Mouse (Mus musculus) ES-E14 (cell line): ENCODE measurements around the gene Frg2f1. TPM values are rescaled to one million over a fixed set of nuclear protein-coding genes. Genes with fewer than 3 reads are reported as not detected.

Experiments
- DNase-seq: peaks from one replicate; pipeline ENCODE4 v3.0.0-alpha.2; 2013; ENCODE audit warnings: low read depth, low spot score
- H3K27ac ChIP-seq: 2 replicates; pipeline ENCODE4 v1.5.1; 2012; ENCODE audit warnings: low read depth, mild to moderate bottlenecking, low read length, moderate library complexity, mixed read lengths; ENCODE audit not compliant: poor library complexity, insufficient read depth, severe bottlenecking
- H3K36me3 ChIP-seq: 2 replicates; pipeline ENCODE4 v1.6.1; 2012; ENCODE audit warnings: mild to moderate bottlenecking, low read length, moderate library complexity, mixed read lengths; ENCODE audit not compliant: control insufficient read depth, poor library complexity, insufficient read depth, severe bottlenecking
- H3K4me1 ChIP-seq, 2 experiments: fragments of 150-350 bp in 1 of 2; sonication (generic) in 1 of 2; 2 replicates each; pipeline ENCODE4 v1.6.1; 2012; ENCODE audit warnings: low read length in 2 of 2, mild to moderate bottlenecking in 1 of 2, mixed read lengths in 1 of 2; ENCODE audit not compliant: control insufficient read depth in 2 of 2, insufficient read depth in 2 of 2, poor library complexity in 1 of 2
- H3K4me3 ChIP-seq, 2 experiments: fragments of 150-350 bp in 1 of 2; sonication (generic) in 1 of 2; 2 replicates each; pipeline ENCODE4 v1.5.1; 2012; ENCODE audit warnings: low read length in 2 of 2, low read depth in 1 of 2, mild to moderate bottlenecking in 1 of 2, mixed read lengths in 1 of 2; ENCODE audit not compliant: insufficient read depth in 1 of 2, poor library complexity in 1 of 2, severe bottlenecking in 1 of 2
- H3K9ac ChIP-seq: 2 replicates; pipeline ENCODE4 v1.6.1; 2012; ENCODE audit warnings: low read depth, mild to moderate bottlenecking, low read length, mixed read lengths; ENCODE audit not compliant: poor library complexity, insufficient read depth, severe bottlenecking
- H3K9me3 ChIP-seq: fragments of 150-350 bp; sonication (generic); 2 replicates; pipeline ENCODE4 v1.6.1; 2012; ENCODE audit warnings: low read depth, mild to moderate bottlenecking, low read length; ENCODE audit not compliant: control insufficient read depth, insufficient read depth
- CHD2 ChIP-seq: IDR thresholded peaks from 2 replicates; pipeline ENCODE4 v1.6.1; 2014; ENCODE audit warnings: mild to moderate bottlenecking, low read depth, low read length, inconsistent platforms
- HCFC1 ChIP-seq: IDR thresholded peaks from 2 replicates; pipeline ENCODE4 v1.6.1; 2012; ENCODE audit warnings: low read length, inconsistent platforms, borderline replicate concordance; ENCODE audit not compliant: insufficient read depth
- MAFK ChIP-seq: IDR thresholded peaks from 2 replicates; pipeline ENCODE4 v1.6.1; 2014; ENCODE audit warnings: mild to moderate bottlenecking, low read depth, low read length, inconsistent platforms; ENCODE audit not compliant: insufficient read depth
- ZC3H11A ChIP-seq: IDR thresholded peaks from 2 replicates; pipeline ENCODE4 v1.6.1; 2012; ENCODE audit warnings: low read depth, mild to moderate bottlenecking, inconsistent platforms, low read length, borderline replicate concordance
- ZNF384 ChIP-seq: IDR thresholded peaks from 2 replicates; pipeline ENCODE4 v1.6.1; 2012; ENCODE audit warnings: low read depth, low read length, inconsistent platforms
- in situ Hi-C, 2 experiments: fragments of 600-800 bp; cut with MboI; formaldehyde crosslinking; loops; one replicate each; pipeline ENCODE4 v1.15.1; 2025; ENCODE audit warnings: low sequenced_read_pairs in 2 of 2, inconsistent platforms in 1 of 2; ENCODE audit not compliant: unreplicated experiment in 2 of 2
- total RNA-seq: library from RNA; depleted of rRNA; stranded (reverse); fragments of 300-350 nt; gene quantifications from 2 replicates; pipeline ENCODE4 v1.2.3, GENCODE M21; 2012

The Frg2f1 gene
- total RNA-seq, 1 experiment: 5.2 TPM

DNA sequence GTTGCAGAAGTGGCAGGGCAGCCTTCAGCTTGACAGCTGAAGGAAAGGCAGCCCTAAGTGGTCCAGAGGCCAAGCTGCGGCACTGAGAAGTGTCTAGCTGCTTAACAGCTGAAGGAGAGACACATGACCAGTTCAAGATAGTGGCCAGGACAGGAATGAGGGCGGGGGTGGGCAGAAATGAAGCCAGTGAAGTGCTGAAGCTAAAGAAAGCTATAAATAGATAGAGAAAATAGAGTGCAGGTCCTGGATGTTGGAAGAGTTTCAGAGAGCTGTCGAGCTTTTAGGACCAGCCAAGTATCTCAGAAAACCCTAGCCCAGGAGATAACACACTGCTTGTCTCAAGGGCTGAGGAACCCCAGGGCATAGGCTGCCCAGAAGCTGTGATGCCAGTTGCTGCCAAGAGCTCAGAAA is 26.6 kb downstream of the Frg2f1 start:
- Histone ChIP-seq H3K9me3 (no peaks in the 10 kb centered on the region), H3K9ac (no peak overlapping the region), H3K27ac (no peak overlapping the region), H3K4me1 (peaks cover 0 to 13% of the 10 kb centered on the region in 2 experiments; a peak in 1 of 4 replicates), H3K4me3 (no peak overlapping the region), H3K36me3 (no peaks in the 10 kb centered on the region)
- no peak for DNase-seq
- in situ Hi-C loops: no loop called here
- TF ChIP-seq ZC3H11A (no peak), ZNF384 (no peak), MAFK (no peak), HCFC1 (no peak), CHD2 (no peak)

DNA sequence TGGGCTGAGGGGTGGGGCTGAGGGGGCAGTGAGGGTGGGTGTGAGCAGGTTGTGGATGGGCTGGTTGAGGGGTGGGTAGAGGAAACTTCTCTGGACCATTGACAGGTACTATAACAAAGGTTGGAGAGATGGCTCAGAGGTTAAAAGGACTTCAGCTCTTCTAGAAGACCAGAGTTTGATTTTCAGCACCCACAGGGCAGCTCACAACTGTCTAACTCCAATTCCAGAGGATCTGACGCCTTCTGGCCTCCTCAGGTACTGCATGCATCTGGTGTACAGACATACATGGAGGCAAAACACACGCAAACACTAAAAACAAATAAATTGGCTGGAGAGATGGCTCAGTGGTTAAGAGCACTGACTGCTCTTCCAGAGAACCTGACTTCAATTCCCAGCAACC is 27.7 kb downstream of the Frg2f1 start:
- peaks cover 0 to 13% of the 10 kb centered on the region in 2 experiments; a peak in 1 of 4 replicates for H3K4me1 ChIP-seq
- H3K9me3 ChIP-seq: no peaks in the 10 kb centered on the region
- H3K4me3 ChIP-seq: no peak overlapping the region
- in situ Hi-C loops: no loop called here
- H3K9ac ChIP-seq: no peak overlapping the region
- H3K36me3 ChIP-seq: no peaks in the 10 kb centered on the region
- no peak overlapping the region for H3K27ac ChIP-seq
- TF ChIP-seq ZNF384: no peak
- TF ChIP-seq ZC3H11A: no peak
- no peak for TF ChIP-seq CHD2
- TF ChIP-seq HCFC1: no peak
- TF ChIP-seq MAFK: no peak
- DNase-seq: no peak

- Histone ChIP-seq H3K9me3 (no peaks in the 10 kb centered on the region), H3K4me1 (peaks cover 0 to 6% of the 10 kb centered on the region in 2 experiments; a peak in 2 of 4 replicates), H3K36me3 (no peaks in the 10 kb centered on the region), H3K4me3 (no peak overlapping the region), H3K9ac (no peak overlapping the region), H3K27ac (no peak overlapping the region)
- in situ Hi-C loops: no loop called here
- DNase-seq: peak; percentile 73
- TF ChIP-seq MAFK: peak; percentile 93
- no peak for TF ChIP-seq CHD2
These were observed 40.9 kb downstream of the Frg2f1 start for GRCm38 (mm10) chr4:119498319-119498848.

- Histone ChIP-seq H3K9me3 (no peaks in the 10 kb centered on the region), H3K36me3 (no peaks in the 10 kb centered on the region), H3K9ac (no peak overlapping the region), H3K4me3 (peak overlapping the region; percentile 72), H3K27ac (no peak overlapping the region), H3K4me1 (no peaks in the 10 kb centered on the region; a peak in 1 of 4 replicates)
- in situ Hi-C loops: no loop called here
- TF ChIP-seq HCFC1 (no peak), MAFK (no peak), CHD2 (no peak), ZNF384 (no peak), ZC3H11A (no peak)
- no peak for DNase-seq
These were observed 46.4 kb downstream of the Frg2f1 start for GRCm38 (mm10) chr4:119492933-119493327.

- Histone ChIP-seq H3K9me3 (no peaks in the 10 kb centered on the region), H3K4me1 (no peaks in the 10 kb centered on the region; a peak in 1 of 4 replicates), H3K27ac (no peak within 1 kb of the TSS), H3K9ac (peak within 1 kb of the TSS; percentile 71), H3K36me3 (no peaks in the 10 kb centered on the region), H3K4me3 (peak within 1 kb of the TSS; percentile 72)
- in situ Hi-C loops: no loop called here
- 0 out of 2 replicates have a peak, but pooled peaks have one; percentile 43 for TF ChIP-seq HCFC1
- no peak for TF ChIP-seq ZNF384
- DNase-seq: no peak
These were observed 46.9 kb downstream of the Frg2f1 start, which contains the start of gene Rimkla for GRCm38 (mm10) chr4:119492291-119492932. Gene Rimkla (minus strand): TSS chr4:119492628.
